Mouse (Mus musculus) limb, embryonic 15.5 days (tissue): ENCODE results near the gene Chd8. TPM values are rescaled to one million over a fixed set of nuclear protein-coding genes. Genes with fewer than 3 reads are reported as not detected.

Experiments used
- ATAC-seq: fragments of 200-750 bp; cut with Nextera tagmentation; 2 replicates; pipeline ENCODE4 v1.8.0; 2017; ENCODE audit warnings: low read depth, moderate TSS enrichment; ENCODE audit not compliant: insufficient number of reproducible peaks, low FRiP score, low TSS enrichment
- H3K27ac ChIP-seq: fragments of 300-500 bp; sonication (generic); 2 replicates; pipeline ENCODE4 v1.5.1; 2015; ENCODE audit warnings: moderate library complexity, mild to moderate bottlenecking, inconsistent platforms
- H3K27me3 ChIP-seq: fragments of 300-500 bp; sonication (generic); 2 replicates; pipeline ENCODE4 v1.6.1; 2015; ENCODE audit warnings: inconsistent platforms
- H3K36me3 ChIP-seq: fragments of 300-500 bp; sonication (generic); 2 replicates; pipeline ENCODE4 v1.6.1; 2015; ENCODE audit warnings: inconsistent platforms
- H3K4me1 ChIP-seq: fragments of 300-500 bp; sonication (generic); 2 replicates; pipeline ENCODE4 v1.6.1; 2015; ENCODE audit warnings: inconsistent platforms
- H3K4me2 ChIP-seq: fragments of 300-500 bp; sonication (generic); 2 replicates; pipeline ENCODE4 v1.6.1; 2015; ENCODE audit warnings: mild to moderate bottlenecking, inconsistent platforms
- H3K4me3 ChIP-seq: fragments of 300-500 bp; sonication (generic); 2 replicates; pipeline ENCODE4 v1.5.1; 2015; ENCODE audit warnings: mild to moderate bottlenecking, inconsistent platforms
- H3K9ac ChIP-seq: fragments of 300-500 bp; sonication (generic); 2 replicates; pipeline ENCODE4 v1.6.1; 2015; ENCODE audit warnings: inconsistent platforms
- H3K9me3 ChIP-seq: fragments of 300-500 bp; sonication (generic); 2 replicates; pipeline ENCODE4 v1.6.1; 2016; ENCODE audit warnings: inconsistent platforms
- WGBS: fragments of 180-500 bp; shearing (Covaris S2); methylation state at CpG from one replicate; pipeline ENCODE4 v1.1.7; 2015; 5-methylcytosine and 5-hydroxymethylcytosine counted together
- polyA plus RNA-seq: library from polyadenylated mRNA; unstranded; fragments of >200 nt; fragmentation: Nextera tagmentation; extraction: Ambion mirVana; gene quantifications from 2 replicates; pipeline ENCODE4 v1.2.1, GENCODE M21; 2015

The Chd8 gene
- polyA plus RNA-seq, 1 experiment from 2014 or later = 31.9 TPM

DNA sequence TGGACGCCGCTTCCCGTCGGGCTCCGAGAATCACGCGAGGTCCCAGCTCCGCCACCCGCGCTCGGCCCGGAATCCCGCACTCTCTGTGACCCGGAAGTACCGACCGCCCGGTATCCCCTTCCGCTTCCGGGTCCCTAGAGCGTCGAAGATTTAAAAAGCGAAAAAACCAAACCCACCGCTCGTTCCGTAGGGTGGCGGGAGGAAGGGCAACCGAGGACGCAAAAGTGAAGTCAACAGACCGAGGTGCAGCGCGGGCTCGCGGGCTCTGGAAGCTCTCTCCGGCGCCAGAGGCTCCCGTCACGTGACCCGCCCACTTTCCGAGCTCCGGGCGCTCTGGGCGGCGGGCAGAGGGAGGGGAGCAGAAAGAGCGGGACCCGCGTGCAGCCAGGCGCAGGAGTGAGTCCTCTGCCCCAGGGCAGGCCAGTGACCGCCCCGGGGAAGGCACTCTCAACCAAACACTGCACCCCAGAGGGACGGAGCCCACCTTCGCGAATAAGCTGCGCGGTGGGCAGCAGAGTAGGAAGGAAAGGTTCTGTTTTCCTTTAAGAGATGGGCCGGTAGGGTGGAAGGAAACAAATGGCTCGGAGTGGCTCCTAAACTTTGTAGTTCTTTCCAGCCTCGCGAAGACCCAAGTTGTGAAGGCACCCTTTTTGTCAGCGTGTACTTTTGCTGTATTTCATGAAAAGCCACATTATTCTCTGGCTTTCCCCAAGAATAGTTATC, 60.3 kb downstream of the Chd8 start, which contains the start of gene Supt16:
TSS of gene Supt16 (minus strand) at position 261 of the 723 bp plus-strand sequence.
- WGBS = under 1% methylated on average over 59 of the region's 59 CpGs
- H3K36me3 ChIP-seq = peaks cover 32% of the 10 kb centered on the region

DNA sequence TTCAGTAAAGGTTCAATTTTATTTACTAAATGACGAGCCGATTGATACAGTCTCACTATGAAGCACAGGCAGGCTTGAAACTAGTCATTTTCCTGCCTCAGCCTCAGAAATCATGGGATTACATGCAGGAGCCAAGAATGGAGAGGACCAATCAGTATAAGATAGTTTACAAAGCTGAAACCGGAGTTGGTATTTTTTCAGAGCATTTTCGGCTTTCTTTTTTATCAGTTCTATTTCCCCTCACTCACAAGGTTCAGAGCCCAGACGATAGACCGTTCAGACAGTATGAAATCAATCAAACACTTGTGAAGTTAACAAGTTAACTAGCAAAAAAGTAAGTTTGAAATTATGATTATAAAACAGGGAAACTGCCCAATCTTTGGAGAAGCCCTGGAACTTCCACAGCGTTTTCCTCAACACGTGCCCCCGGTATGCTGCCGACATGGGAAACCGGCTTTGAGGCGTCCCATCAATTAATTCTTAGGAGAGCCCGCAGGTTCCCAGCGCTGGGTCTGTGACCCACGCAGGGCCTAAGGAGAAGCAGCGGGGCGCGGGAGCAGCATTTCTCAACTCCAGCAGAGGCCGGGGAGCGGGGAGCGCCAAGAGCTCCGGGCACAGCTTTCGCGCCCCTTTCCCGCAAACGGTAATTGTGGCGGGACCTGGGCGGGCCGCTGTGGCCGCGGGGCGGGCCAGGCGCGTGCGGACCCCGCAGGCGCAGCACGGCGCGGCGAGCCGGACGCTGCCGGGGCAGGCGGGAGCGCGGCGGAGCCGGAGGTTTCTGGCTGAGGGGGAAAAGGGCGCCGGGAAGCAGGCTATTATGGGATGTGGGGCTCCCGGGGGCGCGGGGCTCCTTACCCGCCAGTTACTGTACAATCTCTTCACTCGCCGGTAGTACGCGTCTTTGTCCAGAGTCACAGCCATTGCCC, 61.1 kb downstream of the Chd8 start:
- peaks cover 10% of the 10 kb centered on the region; the same call in 1 of the 2 replicates for H3K4me1 ChIP-seq
- H3K9me3 ChIP-seq = no peaks in the 10 kb centered on the region
- 1% methylated on average over 58 of the region's 59 CpGs for WGBS
- peaks cover 32% of the 10 kb centered on the region for H3K36me3 ChIP-seq
- no peak for ATAC-seq
- H3K9ac ChIP-seq = peak overlapping the region; percentile 100
- H3K4me2 ChIP-seq = peak overlapping the region; percentile 74
- H3K27ac ChIP-seq = peak overlapping the region; percentile 99
- H3K27me3 ChIP-seq = no peaks in the 10 kb centered on the region
- peak overlapping the region; percentile 100 for H3K4me3 ChIP-seq

More for the DNA sequence above, 60.3 kb downstream of the Chd8 start, which contains the start of gene Supt16:
- peak within 1 kb of the TSS; percentile 74 for H3K4me2 ChIP-seq
- no peaks in the 10 kb centered on the region for H3K9me3 ChIP-seq
- H3K27me3 ChIP-seq = no peaks in the 10 kb centered on the region
- peak within 1 kb of the TSS; percentile 100 for H3K4me3 ChIP-seq
- peak; percentile 90 for ATAC-seq
- peaks cover 10% of the 10 kb centered on the region; the same call in 1 of the 2 replicates for H3K4me1 ChIP-seq
- peak within 1 kb of the TSS; percentile 99 for H3K27ac ChIP-seq
- H3K9ac ChIP-seq = peak within 1 kb of the TSS; percentile 100

DNA sequence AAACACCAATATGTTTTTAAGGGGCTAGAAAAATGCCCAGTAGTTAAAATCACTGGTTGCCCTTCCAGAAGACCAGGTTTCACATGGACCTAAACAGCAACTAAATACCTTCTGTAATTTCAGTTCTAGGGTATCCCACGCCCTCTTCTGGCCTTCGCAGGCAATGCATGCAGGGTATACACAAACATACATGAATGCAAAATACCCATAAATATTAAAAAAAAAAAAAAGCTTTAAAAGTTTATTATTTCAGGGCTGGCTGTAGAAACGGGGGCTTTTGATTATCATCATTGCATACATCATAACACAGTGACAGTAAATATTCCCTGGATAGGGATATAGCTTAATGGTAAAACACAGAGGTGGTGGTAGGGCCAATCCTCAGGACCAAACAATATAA, 61.9 kb downstream of the Chd8 start:
- Histone ChIP-seq H3K36me3 (peaks cover 27% of the 10 kb centered on the region), H3K27ac (no peak overlapping the region), H3K4me2 (peak overlapping the region; percentile 74), H3K27me3 (no peaks in the 10 kb centered on the region), H3K9me3 (no peaks in the 10 kb centered on the region), H3K9ac (no peak overlapping the region), H3K4me3 (peak overlapping the region; percentile 100), H3K4me1 (peaks cover 10% of the 10 kb centered on the region; the same call in 1 of the 2 replicates)
- WGBS = 12% methylated on average over 3 of the region's 3 CpGs
- ATAC-seq = no peak

DNA sequence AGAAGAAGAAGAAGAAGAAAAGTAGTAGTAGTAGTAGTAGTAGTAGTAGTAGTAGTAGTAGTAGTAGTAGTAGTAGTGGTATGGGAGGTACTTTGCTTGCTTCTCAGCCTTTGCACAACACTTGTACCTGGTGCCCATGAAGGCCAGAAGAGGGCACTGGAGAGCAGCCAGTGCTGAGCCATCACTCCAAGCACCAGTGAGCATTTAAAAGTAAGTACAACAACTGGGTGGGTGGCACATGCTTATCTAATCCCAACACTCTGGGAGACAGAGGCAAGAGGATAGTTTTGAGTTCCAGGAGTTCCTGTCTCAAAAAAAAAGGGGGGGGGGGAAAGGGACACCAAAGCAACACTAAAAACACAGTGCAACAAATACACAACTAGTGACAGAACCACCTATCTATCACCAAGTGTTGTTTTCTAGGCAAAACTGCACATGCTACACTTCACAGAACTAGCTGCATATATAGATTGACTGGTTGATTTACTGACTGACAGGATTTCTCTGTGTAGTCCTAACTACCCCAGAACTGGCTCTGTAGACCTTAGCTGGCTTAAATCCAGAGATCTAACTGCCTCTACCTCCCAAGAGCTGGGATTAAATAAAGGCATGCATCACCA, 66.7 kb downstream of the Chd8 start:
- H3K9ac ChIP-seq = no peak overlapping the region
- no peaks in the 10 kb centered on the region for H3K27me3 ChIP-seq
- no peaks in the 10 kb centered on the region; the same call in 1 of the 2 replicates for H3K4me1 ChIP-seq
- no peak for ATAC-seq
- no peaks in the 10 kb centered on the region for H3K9me3 ChIP-seq
- no peak overlapping the region for H3K27ac ChIP-seq
- H3K36me3 ChIP-seq = peaks cover 7% of the 10 kb centered on the region
- H3K4me2 ChIP-seq = no peak overlapping the region
- H3K4me3 ChIP-seq = no peak overlapping the region

DNA sequence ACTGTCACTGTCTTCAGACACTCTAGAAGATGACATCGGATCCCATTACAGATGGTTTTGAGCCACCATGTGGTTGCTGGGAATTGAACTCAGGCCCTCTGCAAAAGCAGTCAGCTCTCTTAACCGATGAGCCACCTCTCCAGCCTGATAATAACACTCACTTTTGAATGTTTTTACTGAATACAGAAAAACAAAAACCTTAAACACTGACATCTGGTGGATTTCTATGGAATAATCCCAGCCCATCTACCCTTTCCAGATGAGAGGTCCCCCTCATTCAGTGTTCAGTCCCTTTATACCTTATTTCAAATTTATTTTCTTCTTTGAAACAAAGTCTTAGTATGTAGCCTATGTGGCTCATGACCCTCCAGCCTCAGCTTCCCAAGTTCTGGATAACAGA, 68.1 kb downstream of the Chd8 start:
- H3K4me2 ChIP-seq = no peak overlapping the region
- no peaks in the 10 kb centered on the region for H3K9me3 ChIP-seq
- H3K27ac ChIP-seq = no peak overlapping the region
- H3K9ac ChIP-seq = no peak overlapping the region
- no peak overlapping the region for H3K4me3 ChIP-seq
- WGBS = 75% methylated on average over 2 of the region's 2 CpGs
- ATAC-seq = no peak
- H3K27me3 ChIP-seq = no peaks in the 10 kb centered on the region
- no peaks in the 10 kb centered on the region for H3K4me1 ChIP-seq
- peaks cover 7% of the 10 kb centered on the region for H3K36me3 ChIP-seq

DNA sequence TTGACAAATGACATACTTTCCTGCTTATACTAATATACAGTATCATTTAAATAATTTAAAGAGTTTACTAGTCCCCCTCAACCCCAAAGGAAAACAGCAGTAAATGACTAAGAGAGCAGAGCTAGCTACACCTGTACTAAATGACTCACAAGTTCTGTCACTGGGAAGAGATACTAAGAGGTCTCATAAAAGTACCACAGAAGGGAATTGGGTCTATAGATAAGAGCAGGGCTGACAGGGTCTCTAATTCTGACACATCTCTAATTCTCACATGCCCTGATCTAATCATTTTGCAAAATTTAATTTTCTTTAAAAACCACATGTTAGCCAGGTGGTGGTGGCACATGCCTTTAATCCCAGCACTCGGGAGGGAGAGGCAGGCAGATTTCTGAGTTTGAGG, 68.8 kb downstream of the Chd8 start:
- Histone ChIP-seq H3K9me3 (no peaks in the 10 kb centered on the region), H3K27ac (no peak overlapping the region), H3K36me3 (peaks cover 11% of the 10 kb centered on the region), H3K4me1 (no peaks in the 10 kb centered on the region), H3K27me3 (no peaks in the 10 kb centered on the region), H3K9ac (no peak overlapping the region), H3K4me2 (no peak overlapping the region), H3K4me3 (no peak overlapping the region)
- ATAC-seq = no peak
- WGBS = 87% methylated on average over 1 of the region's 1 CpGs

DNA sequence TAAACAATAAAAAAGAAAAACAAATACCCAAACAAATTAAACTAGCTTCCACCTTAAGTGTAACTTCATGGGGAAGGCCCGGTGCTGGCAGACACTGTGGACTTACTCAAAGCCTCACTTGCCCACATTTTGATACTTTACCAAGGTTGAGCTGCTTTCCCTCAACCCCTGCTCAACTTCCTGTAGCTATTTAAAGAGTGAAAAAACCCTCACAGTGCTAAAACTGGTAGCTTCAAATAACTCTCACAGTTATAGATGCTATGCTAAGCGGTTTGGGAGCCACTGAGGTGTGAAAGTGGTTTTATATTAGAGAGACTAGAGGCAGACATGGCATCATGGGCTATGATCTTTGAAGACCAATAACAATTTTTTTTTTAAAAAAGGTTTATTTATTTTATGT, 91.0 kb downstream of the Chd8 start:
- H3K4me1 ChIP-seq = no peaks in the 10 kb centered on the region
- ATAC-seq = no peak
- 87% methylated on average over 2 of the region's 2 CpGs for WGBS
- no peak overlapping the region for H3K9ac ChIP-seq
- H3K27me3 ChIP-seq = no peaks in the 10 kb centered on the region
- no peak overlapping the region for H3K4me2 ChIP-seq
- H3K9me3 ChIP-seq = no peaks in the 10 kb centered on the region
- peaks cover 65% of the 10 kb centered on the region for H3K36me3 ChIP-seq
- H3K27ac ChIP-seq = no peak overlapping the region
- H3K4me3 ChIP-seq = no peak overlapping the region

DNA sequence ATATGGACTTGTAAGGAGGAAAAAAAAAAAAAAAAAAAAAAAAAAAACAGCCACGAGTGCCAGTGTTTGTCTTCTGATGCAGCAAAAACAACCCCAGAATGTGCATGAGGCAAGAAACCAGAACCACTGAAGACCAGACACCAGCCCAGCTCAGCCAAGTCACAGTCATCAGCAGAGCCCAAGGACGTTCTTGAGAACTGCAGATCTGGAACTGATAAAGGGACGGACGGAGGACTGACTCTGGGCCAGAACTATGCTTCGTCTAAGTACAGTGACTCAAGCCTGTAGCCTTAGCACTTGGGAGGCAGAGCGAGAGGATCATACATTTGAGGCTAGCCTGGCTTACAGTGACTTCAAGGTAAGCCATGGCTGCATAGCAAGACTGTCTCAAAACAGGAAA, 96.7 kb downstream of the Chd8 start:
- Histone ChIP-seq H3K9me3 (no peaks in the 10 kb centered on the region), H3K4me2 (no peak overlapping the region), H3K27me3 (no peaks in the 10 kb centered on the region), H3K4me3 (no peak overlapping the region), H3K27ac (no peak overlapping the region), H3K9ac (no peak overlapping the region), H3K4me1 (no peaks in the 10 kb centered on the region), H3K36me3 (peaks cover 69% of the 10 kb centered on the region)
- WGBS = 72% methylated on average over 6 of the region's 6 CpGs
- ATAC-seq = no peak

DNA sequence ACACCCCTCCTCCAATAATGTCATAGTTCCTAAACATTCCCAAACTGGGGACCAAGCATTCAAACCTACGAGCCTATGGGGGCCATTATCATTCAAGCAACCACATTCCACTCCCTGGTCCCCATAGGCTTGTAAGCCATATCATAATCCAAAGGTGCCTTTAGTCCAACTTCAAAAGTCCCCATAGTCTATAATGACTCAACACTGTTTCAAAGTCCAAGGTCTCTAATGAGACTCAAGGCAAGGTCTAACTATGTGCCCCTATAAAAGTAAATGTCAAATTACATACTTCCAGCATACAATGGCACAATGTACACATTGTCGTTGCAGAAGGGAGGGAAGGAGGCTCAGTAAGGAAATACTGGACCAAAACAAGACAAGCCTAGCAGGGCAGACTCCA, 102.6 kb downstream of the Chd8 start:
- H3K9ac ChIP-seq = no peak overlapping the region
- WGBS = 80% methylated on average over 2 of the region's 2 CpGs
- peaks cover 19% of the 10 kb centered on the region for H3K36me3 ChIP-seq
- H3K4me1 ChIP-seq = no peaks in the 10 kb centered on the region
- ATAC-seq = no peak
- H3K27ac ChIP-seq = no peak overlapping the region
- no peaks in the 10 kb centered on the region for H3K9me3 ChIP-seq
- H3K27me3 ChIP-seq = no peaks in the 10 kb centered on the region
- no peak overlapping the region for H3K4me3 ChIP-seq
- H3K4me2 ChIP-seq = no peak overlapping the region

DNA sequence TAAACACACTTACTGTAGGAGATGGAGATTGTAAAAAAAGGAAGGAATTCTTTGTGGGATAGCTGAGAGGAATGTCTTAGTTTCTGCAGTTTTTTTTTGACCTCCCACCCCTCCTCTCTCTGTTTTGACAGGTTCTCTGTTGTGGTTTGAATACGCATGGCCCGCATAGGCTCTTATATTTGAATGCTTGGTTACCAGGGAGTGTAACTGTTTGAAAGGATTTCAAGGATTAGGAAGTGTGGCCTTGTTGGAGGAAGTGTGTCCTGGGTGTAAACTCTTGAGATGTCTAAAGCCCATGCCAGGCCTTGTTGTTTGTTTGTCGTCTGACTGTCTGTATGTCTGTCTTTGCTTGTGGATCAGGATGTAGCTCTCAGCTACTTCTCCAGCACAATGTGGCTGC, 105.0 kb downstream of the Chd8 start:
- no peaks in the 10 kb centered on the region for H3K9me3 ChIP-seq
- no peaks in the 10 kb centered on the region for H3K4me1 ChIP-seq
- no peaks in the 10 kb centered on the region for H3K27me3 ChIP-seq
- no peak overlapping the region for H3K4me3 ChIP-seq
- ATAC-seq = no peak
- H3K4me2 ChIP-seq = no peak overlapping the region
- no peaks in the 10 kb centered on the region for H3K36me3 ChIP-seq
- H3K27ac ChIP-seq = no peak overlapping the region
- H3K9ac ChIP-seq = no peak overlapping the region
- WGBS = 66% methylated on average over 3 of the region's 3 CpGs

DNA sequence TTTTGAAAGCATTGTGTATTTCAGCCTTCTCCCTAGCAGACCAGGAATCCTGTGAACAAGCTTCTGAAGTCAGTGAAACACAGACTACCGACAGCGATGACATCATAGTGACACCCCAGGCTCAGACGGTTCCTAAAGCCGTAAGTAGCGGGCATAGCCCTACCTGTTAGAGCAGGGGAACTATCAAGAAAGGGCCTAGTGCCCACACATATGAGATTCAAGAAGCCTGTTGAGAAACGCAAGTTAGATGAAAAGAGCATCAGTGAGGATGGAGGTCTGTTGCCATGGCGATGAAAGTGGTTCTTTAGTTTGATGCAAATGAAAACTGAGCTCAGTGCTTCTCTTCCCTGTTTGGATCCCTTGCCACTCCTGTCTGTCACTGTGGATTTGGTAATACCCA, 105.4 kb downstream of the Chd8 start:
- Histone ChIP-seq H3K9me3 (no peaks in the 10 kb centered on the region), H3K27ac (no peak overlapping the region), H3K4me2 (no peak overlapping the region), H3K36me3 (no peaks in the 10 kb centered on the region), H3K27me3 (no peaks in the 10 kb centered on the region), H3K9ac (no peak overlapping the region), H3K4me3 (no peak overlapping the region), H3K4me1 (no peaks in the 10 kb centered on the region)
- 30% methylated on average over 7 of the region's 7 CpGs for WGBS
- no peak for ATAC-seq

DNA sequence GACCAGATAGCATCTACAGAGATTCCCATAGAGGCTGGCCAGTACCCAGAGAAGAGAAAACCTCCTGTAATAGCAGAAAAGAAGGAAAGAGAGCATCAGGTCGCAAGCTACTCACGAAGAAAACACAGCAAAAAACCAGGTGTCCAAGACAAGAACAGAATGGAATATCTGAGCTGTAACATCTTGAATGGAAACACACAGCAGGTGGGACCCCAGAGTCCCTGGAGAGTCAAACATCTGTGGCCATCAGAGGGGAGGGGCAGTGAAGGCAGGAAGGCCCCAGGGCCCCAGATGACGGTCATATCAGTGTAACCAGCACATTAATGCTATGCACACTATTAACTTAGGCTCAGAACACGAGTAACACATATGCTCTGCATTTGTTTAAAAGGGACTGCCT, 107.7 kb downstream of the Chd8 start:
- no peak for ATAC-seq
- Histone ChIP-seq H3K27me3 (no peaks in the 10 kb centered on the region), H3K9me3 (no peaks in the 10 kb centered on the region), H3K27ac (no peak overlapping the region), H3K4me2 (no peak overlapping the region), H3K4me1 (no peaks in the 10 kb centered on the region), H3K36me3 (no peaks in the 10 kb centered on the region), H3K4me3 (no peak overlapping the region), H3K9ac (no peak overlapping the region)
- WGBS = 45% methylated on average over 4 of the region's 4 CpGs
